Mouse (Mus musculus) left cerebral cortex, adult 2 months (tissue): ENCODE measurements around the gene Zfp983. TPM values are rescaled to one million over a fixed set of nuclear protein-coding genes. Genes with fewer than 3 reads are reported as not detected.
"Not testable (repeated sequence)": the region's sequence is repeated elsewhere in the genome, so short reads cannot be mapped to it uniquely, and the experiment has no call there.

Source experiments
- DNase-seq, 2 experiments: peaks; one replicate each; pipeline ENCODE4 v3.0.0; 2021 to 2022; ENCODE audit warnings: low spot score in 2 of 2, mixed read lengths in 1 of 2; ENCODE audit errors: extremely low spot score in 1 of 2
- H3K27ac ChIP-seq: fragments of 200-600 bp; 2 replicates; pipeline ENCODE4 v1.8.1; 2022
- H3K4me3 ChIP-seq: fragments of 200-600 bp; 2 replicates; pipeline ENCODE4 v1.8.1; 2022
- CTCF ChIP-seq: fragments of 200-600 bp; IDR thresholded peaks from 2 replicates; pipeline ENCODE4 v1.8.1; 2022; ENCODE audit warnings: antibody characterized with exemption, mild to moderate bottlenecking, moderate library complexity
- intact Hi-C: fragments of 180-260 bp; cut with DNase I; formaldehyde crosslinking; loops from one replicate; pipeline ENCODE4 v1.15.1; 2025
- long read RNA-seq, 2 experiments: library from polyadenylated mRNA; stranded (forward); transcript quantifications; one replicate each; pipeline ENCODE4 v2.0.0; 2021; ENCODE audit warnings: borderline mapping rate in 2 of 2
- total RNA-seq, 2 experiments: library from RNA; stranded (reverse); gene quantifications; 2 replicates each; pipeline ENCODE4 v1.2.3; 2021

Zfp983 gene
- 10 to 100 TPM; 12.7 to 15.2 TPM for total RNA-seq
- long read RNA-seq, experiment 1, partial matches to known transcripts, result 2 of 20 reads
- long read RNA-seq, experiment 1, other reads (novel, unspliced or antisense), result 18 of 20 reads
- long read RNA-seq, experiment 2, partial matches to known transcripts, result 2 of 11 reads
- long read RNA-seq, experiment 2, other reads (novel, unspliced or antisense), result 9 of 11 reads

- intact Hi-C loops, result not testable (repeated sequence)
- peak; percentile 47 to 70 for DNase-seq
- Histone ChIP-seq H3K4me3 (peak within 1 kb of the TSS; percentile 45), H3K27ac (peak within 1 kb of the TSS; percentile 36; the same call in 1 of the 2 replicates)
Observed at GRCm38 (mm10) chr17:21650364-21650907, at the start of gene Zfp983. Zfp983 (plus strand) TSS chr17:21650624.

GRCm38 (mm10) chr17:21616356-21616755 is 34.1 kb upstream of the Zfp983 start:
- H3K4me3 ChIP-seq, result no peak overlapping the region
- DNase-seq, result no peak
- H3K27ac ChIP-seq, result no peak overlapping the region
- peak; percentile 7 for TF ChIP-seq CTCF
- intact Hi-C loops, result no loop called here

GRCm38 (mm10) chr17:21617352-21617751 is 33.1 kb upstream of the Zfp983 start:
- H3K27ac ChIP-seq, result no peak overlapping the region
- no peak overlapping the region for H3K4me3 ChIP-seq
- intact Hi-C loops, result no loop called here
- DNase-seq, result no peak
- TF ChIP-seq CTCF, result no peak

- no peak for TF ChIP-seq CTCF
- intact Hi-C loops, result no loop called here
- Histone ChIP-seq H3K27ac (no peak overlapping the region), H3K4me3 (no peak overlapping the region)
- no peak for DNase-seq
Observed at GRCm38 (mm10) chr17:21623647-21624046, 26.8 kb upstream of the Zfp983 start.

- H3K27ac ChIP-seq, intact Hi-C loops, H3K4me3 ChIP-seq, DNase-seq: not testable (repeated sequence)
Observed at GRCm38 (mm10) chr17:21635758-21636157, 14.7 kb upstream of the Zfp983 start.

GRCm38 (mm10) chr17:21648791-21649190 is 1.6 kb upstream of the Zfp983 start:
- Histone ChIP-seq H3K27ac (no peak overlapping the region), H3K4me3 (no peak overlapping the region)
- DNase-seq, result no peak
- intact Hi-C loops, result loop anchor here (1.0 kb wide), 1 partner anchor 30 kb away; no protein-coding TSS in a partner anchor
- TF ChIP-seq CTCF, result no peak

- H3K27ac ChIP-seq, result peak overlapping the region; percentile 36; the same call in 1 of the 2 replicates
- H3K4me3 ChIP-seq, result peak overlapping the region; percentile 45
- intact Hi-C loops, result no loop called here
- TF ChIP-seq CTCF, result peak; percentile 49
- DNase-seq, result no peak
Observed at GRCm38 (mm10) chr17:21649936-21650335, 488 bp upstream of the Zfp983 start.

- not testable (repeated sequence) for DNase-seq, H3K27ac ChIP-seq, H3K4me3 ChIP-seq
- intact Hi-C loops, result loop anchor here (1.0 kb wide), 1 partner anchor 31 kb away; no protein-coding TSS in a partner anchor
Observed at GRCm38 (mm10) chr17:21678826-21679225, 28.4 kb downstream of the Zfp983 start.

GRCm38 (mm10) chr17:21679273-21680018 is 29.0 kb downstream of the Zfp983 start:
- DNase-seq, result peak; percentile 68 to 79
- intact Hi-C loops, result loop anchor here (1.0 kb wide), 1 partner anchor 28 kb away; the partner anchor contains the start of gene Zfp760
- peak; percentile 70 for TF ChIP-seq CTCF
- Histone ChIP-seq H3K4me3 (peak overlapping the region; percentile 53), H3K27ac (peak overlapping the region; percentile 80)

GRCm38 (mm10) chr17:21680019-21680376 is 29.6 kb downstream of the Zfp983 start:
- DNase-seq, result not testable (repeated sequence)
- H3K4me3 ChIP-seq, result peak overlapping the region; percentile 53
- peak overlapping the region; percentile 80 for H3K27ac ChIP-seq
- intact Hi-C loops, result loop anchor here (1.0 kb wide), 1 partner anchor 27 kb away; the partner anchor contains the start of gene Zfp760

- no peak for DNase-seq
- Histone ChIP-seq H3K27ac (no peak within 1 kb of the TSS), H3K4me3 (no peak within 1 kb of the TSS)
- no peak for TF ChIP-seq CTCF
- intact Hi-C loops, result no loop called here
Observed at GRCm38 (mm10) chr17:21691560-21691959, 41.1 kb downstream of the Zfp983 start, which contains the start of gene Gm10226. Gm10226 (plus strand) TSS chr17:21691860.

GRCm38 (mm10) chr17:21693342-21693741 is 42.9 kb downstream of the Zfp983 start:
- no peak for TF ChIP-seq CTCF
- intact Hi-C loops, result no loop called here
- H3K27ac ChIP-seq, result no peak overlapping the region
- no peak overlapping the region for H3K4me3 ChIP-seq
- DNase-seq, result no peak
